Mouse (Mus musculus): ENCODE results near the gene Lingo1.
A peak's percentile ranks its signal among the peaks of the same experiment; 100 is the strongest.

Lingo1 gene

GRCm38 (mm10) chr9:56610955-56611354 is 185.3 kb downstream of the Lingo1 start:
- H3K4me1 ChIP-seq (replicated peaks; ENCODE audit: low read depth, low read length) = peaks cover 49% of the 10 kb centered on the region
- TF ChIP-seq NANOG (IDR thresholded peaks at IDR 0.05; ENCODE audit: borderline replicate concordance, low read length) = no peak
- TF ChIP-seq POU5F1 (IDR thresholded peaks at IDR 0.05; ENCODE audit: borderline replicate concordance, low read length) = no peak
- TF ChIP-seq CTCF (conservative IDR thresholded peaks at IDR 0.05; ENCODE audit: low read length) = no peak

DNA sequence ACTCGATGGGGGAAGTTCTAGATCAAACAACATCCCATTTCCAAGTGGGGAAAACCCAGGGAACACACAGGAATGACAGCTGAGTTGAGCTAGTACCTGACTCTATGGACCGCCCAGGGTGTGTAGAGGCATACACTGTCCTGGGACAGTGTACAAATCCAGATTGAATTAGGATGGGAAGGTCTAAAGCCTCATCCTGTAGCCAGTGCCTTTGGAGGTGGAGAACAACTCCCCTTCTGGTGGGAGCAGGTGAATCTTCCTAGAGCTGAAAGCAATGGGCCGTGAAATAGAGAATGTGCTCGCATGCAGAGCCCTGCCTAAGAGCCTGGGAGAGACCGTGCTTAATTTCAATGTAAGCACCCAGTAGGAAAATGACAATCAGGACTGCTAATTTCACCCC is 185.8 kb downstream of the Lingo1 start:
- TF ChIP-seq POU5F1 (IDR thresholded peaks at IDR 0.05; ENCODE audit: borderline replicate concordance, low read length) = no peak
- TF ChIP-seq NANOG (IDR thresholded peaks at IDR 0.05; ENCODE audit: borderline replicate concordance, low read length) = no peak
- no peak for TF ChIP-seq CTCF (conservative IDR thresholded peaks at IDR 0.05; ENCODE audit: low read length)
- no peak overlapping the region for H3K4me3 ChIP-seq (replicated peaks; ENCODE audit: low read length)
- H3K36me3 ChIP-seq (ENCODE audit: insufficient read depth, low read length) = no peaks in the 10 kb centered on the region
- H3K9me3 ChIP-seq (ENCODE audit: low read length) = no peaks in the 10 kb centered on the region
- peaks cover 54% of the 10 kb centered on the region for H3K4me1 ChIP-seq (replicated peaks; ENCODE audit: low read depth, low read length)
- H3K27me3 ChIP-seq (ENCODE audit: insufficient read depth, low read length) = peaks cover 32% of the 10 kb centered on the region

More at GRCm38 (mm10) chr9:56610955-56611354, 185.3 kb downstream of the Lingo1 start:
- Histone ChIP-seq H3K4me3 (replicated peaks; ENCODE audit: low read length) (no peak overlapping the region), H3K36me3 (ENCODE audit: insufficient read depth, low read length) (no peaks in the 10 kb centered on the region), H3K27me3 (ENCODE audit: insufficient read depth, low read length) (peaks cover 35% of the 10 kb centered on the region), H3K9me3 (ENCODE audit: low read length) (no peaks in the 10 kb centered on the region)

GRCm38 (mm10) chr9:56609486-56609885 is 186.8 kb downstream of the Lingo1 start:
- Histone ChIP-seq H3K27me3 (ENCODE audit: insufficient read depth, low read length) (peaks cover 29% of the 10 kb centered on the region), H3K9me3 (ENCODE audit: low read length) (no peaks in the 10 kb centered on the region), H3K4me3 (replicated peaks; ENCODE audit: low read length) (no peak overlapping the region), H3K4me1 (replicated peaks; ENCODE audit: low read depth, low read length) (peaks cover 63% of the 10 kb centered on the region), H3K36me3 (ENCODE audit: insufficient read depth, low read length) (no peaks in the 10 kb centered on the region)
- no peak for TF ChIP-seq CTCF (conservative IDR thresholded peaks at IDR 0.05; ENCODE audit: low read length)
- TF ChIP-seq POU5F1 (IDR thresholded peaks at IDR 0.05; ENCODE audit: borderline replicate concordance, low read length) = no peak
- no peak for TF ChIP-seq NANOG (IDR thresholded peaks at IDR 0.05; ENCODE audit: borderline replicate concordance, low read length)

DNA sequence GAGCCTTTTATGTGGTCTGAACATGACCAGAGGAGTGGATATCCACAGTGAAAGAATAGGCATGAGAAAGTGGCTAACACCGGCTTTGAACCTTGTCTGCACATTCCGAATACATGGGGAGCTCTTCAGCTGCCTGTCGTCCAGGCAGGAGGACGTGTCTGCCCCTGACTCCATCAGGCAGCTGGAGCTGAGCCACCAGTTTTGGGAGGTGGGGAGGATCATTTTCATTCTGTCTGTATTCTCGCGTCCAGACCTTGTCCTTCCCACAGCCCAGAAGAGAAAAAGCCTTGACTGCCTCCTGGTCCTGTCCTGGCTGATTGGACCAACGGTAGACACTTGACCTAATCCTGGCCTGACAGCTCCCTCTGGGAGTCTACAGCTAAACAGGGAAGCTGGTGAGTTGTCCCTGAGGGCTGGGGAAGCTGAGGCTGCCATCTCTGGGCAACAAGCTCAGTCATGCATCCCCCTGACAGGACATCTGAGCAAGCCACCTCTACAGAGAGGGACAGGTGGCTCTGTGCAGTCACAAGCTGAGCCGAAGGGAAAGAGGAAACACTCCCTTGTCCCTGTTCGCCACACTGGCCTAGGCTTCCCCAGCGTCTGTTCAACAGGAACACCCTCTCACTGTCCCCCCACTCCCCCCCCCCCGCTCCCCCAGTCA is 187.4 kb downstream of the Lingo1 start:
- H3K9me3 ChIP-seq (ENCODE audit: low read length) = no peaks in the 10 kb centered on the region
- no peaks in the 10 kb centered on the region for H3K36me3 ChIP-seq (ENCODE audit: insufficient read depth, low read length)
- H3K27me3 ChIP-seq (ENCODE audit: insufficient read depth, low read length) = peaks cover 29% of the 10 kb centered on the region
- peaks cover 66% of the 10 kb centered on the region for H3K4me1 ChIP-seq (replicated peaks; ENCODE audit: low read depth, low read length)
- peak overlapping the region; percentile 51; the same call in 1 of the 2 replicates for H3K4me3 ChIP-seq (replicated peaks; ENCODE audit: low read length)
- TF ChIP-seq CTCF (conservative IDR thresholded peaks at IDR 0.05; ENCODE audit: low read length) (no peak), NANOG (IDR thresholded peaks at IDR 0.05; ENCODE audit: borderline replicate concordance, low read length) (no peak), POU5F1 (IDR thresholded peaks at IDR 0.05; ENCODE audit: borderline replicate concordance, low read length) (no peak)

DNA sequence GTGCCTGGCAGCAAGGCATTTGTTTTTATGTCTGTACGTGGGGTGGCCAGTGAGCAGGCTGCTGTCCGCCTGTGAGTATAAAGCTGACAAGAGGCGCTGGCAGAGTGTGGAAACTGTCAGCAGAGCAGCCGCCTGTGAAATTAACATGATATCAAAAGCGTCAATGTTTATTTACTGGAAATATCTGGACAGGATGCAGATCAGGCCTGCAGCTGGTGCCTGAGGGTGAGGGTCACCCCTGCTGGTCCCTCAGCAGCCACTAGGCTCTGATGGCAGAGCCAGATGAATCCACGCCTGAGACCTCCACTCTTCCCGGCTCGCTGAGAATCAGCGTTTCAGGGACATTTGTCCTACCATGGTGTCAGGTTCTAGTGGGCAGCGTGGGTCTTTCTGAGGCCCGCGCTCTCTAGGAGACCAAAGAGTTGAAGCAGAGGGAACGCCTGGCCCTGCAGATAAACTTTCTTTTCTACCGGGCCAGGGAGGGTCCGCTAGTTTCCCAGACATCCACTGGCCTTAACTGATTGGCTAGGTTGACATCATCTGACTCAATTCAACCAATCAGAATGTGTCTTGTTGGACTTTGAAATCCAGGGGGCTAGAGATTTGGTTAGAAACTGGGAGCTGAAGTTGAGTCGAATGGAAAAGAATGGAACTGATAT is 190.1 kb downstream of the Lingo1 start:
- H3K4me1 ChIP-seq (replicated peaks; ENCODE audit: low read depth, low read length) = peaks cover 52% of the 10 kb centered on the region

GRCm38 (mm10) chr9:56605443-56605806 is 190.8 kb downstream of the Lingo1 start:
- no peak overlapping the region for H3K4me3 ChIP-seq (replicated peaks; ENCODE audit: low read length)
- TF ChIP-seq POU5F1 (IDR thresholded peaks at IDR 0.05; ENCODE audit: borderline replicate concordance, low read length) (no peak), NANOG (IDR thresholded peaks at IDR 0.05; ENCODE audit: borderline replicate concordance, low read length) (no peak), CTCF (conservative IDR thresholded peaks at IDR 0.05; ENCODE audit: low read length) (no peak)
- peaks cover 50% of the 10 kb centered on the region for H3K4me1 ChIP-seq (replicated peaks; ENCODE audit: low read depth, low read length)
- H3K36me3 ChIP-seq (ENCODE audit: insufficient read depth, low read length) = no peaks in the 10 kb centered on the region
- peaks cover 14% of the 10 kb centered on the region for H3K27me3 ChIP-seq (ENCODE audit: insufficient read depth, low read length)
- no peaks in the 10 kb centered on the region for H3K9me3 ChIP-seq (ENCODE audit: low read length)

More for the DNA sequence above, 190.1 kb downstream of the Lingo1 start:
- Histone ChIP-seq H3K4me3 (replicated peaks; ENCODE audit: low read length) (peak overlapping the region; percentile 69), H3K9me3 (ENCODE audit: low read length) (no peaks in the 10 kb centered on the region), H3K36me3 (ENCODE audit: insufficient read depth, low read length) (no peaks in the 10 kb centered on the region), H3K27me3 (ENCODE audit: insufficient read depth, low read length) (peaks cover 21% of the 10 kb centered on the region)
- TF ChIP-seq POU5F1 (IDR thresholded peaks at IDR 0.05; ENCODE audit: borderline replicate concordance, low read length) (no peak), NANOG (IDR thresholded peaks at IDR 0.05; ENCODE audit: borderline replicate concordance, low read length) (no peak), CTCF (conservative IDR thresholded peaks at IDR 0.05; ENCODE audit: low read length) (no peak)

GRCm38 (mm10) chr9:56604797-56605442 is 191.3 kb downstream of the Lingo1 start:
- H3K9me3 ChIP-seq (ENCODE audit: low read length) = no peaks in the 10 kb centered on the region

GRCm38 (mm10) chr9:56600655-56601054 is 195.6 kb downstream of the Lingo1 start:
- Histone ChIP-seq H3K4me3 (replicated peaks; ENCODE audit: low read length) (no peak overlapping the region), H3K27me3 (ENCODE audit: insufficient read depth, low read length) (no peaks in the 10 kb centered on the region; the same call in 1 of the 2 replicates), H3K9me3 (ENCODE audit: low read length) (no peaks in the 10 kb centered on the region), H3K36me3 (ENCODE audit: insufficient read depth, low read length) (no peaks in the 10 kb centered on the region), H3K4me1 (replicated peaks; ENCODE audit: low read depth, low read length) (peaks cover 28% of the 10 kb centered on the region)
- TF ChIP-seq NANOG (IDR thresholded peaks at IDR 0.05; ENCODE audit: borderline replicate concordance, low read length) (no peak), POU5F1 (IDR thresholded peaks at IDR 0.05; ENCODE audit: borderline replicate concordance, low read length) (no peak), CTCF (conservative IDR thresholded peaks at IDR 0.05; ENCODE audit: low read length) (no peak)

More at GRCm38 (mm10) chr9:56604797-56605442, 191.3 kb downstream of the Lingo1 start:
- Histone ChIP-seq H3K4me3 (replicated peaks; ENCODE audit: low read length) (no peak overlapping the region), H3K36me3 (ENCODE audit: insufficient read depth, low read length) (no peaks in the 10 kb centered on the region), H3K4me1 (replicated peaks; ENCODE audit: low read depth, low read length) (peaks cover 50% of the 10 kb centered on the region), H3K27me3 (ENCODE audit: insufficient read depth, low read length) (peaks cover 13% of the 10 kb centered on the region)
- TF ChIP-seq CTCF (conservative IDR thresholded peaks at IDR 0.05; ENCODE audit: low read length) (no peak), POU5F1 (IDR thresholded peaks at IDR 0.05; ENCODE audit: borderline replicate concordance, low read length) (peak; percentile 33; the same call in 1 of the 2 replicates), NANOG (IDR thresholded peaks at IDR 0.05; ENCODE audit: borderline replicate concordance, low read length) (no peak)

All from E14TG2a.4 (cell line).